Mouse (Mus musculus) lung, adult 10 weeks (tissue): ENCODE measurements around the gene Irgm1. TPM values are rescaled to one million over a fixed set of nuclear protein-coding genes. Genes with fewer than 3 reads are reported as not detected.

ENCODE experiments used
- polyA plus RNA-seq: library from polyadenylated mRNA; stranded (reverse); fragments of 350-450 nt; fragmentation: Illumina TruSeq; extraction: RNeasy Lipid Tissue Mini Kit (QIAGEN cat#74804); gene quantifications from one replicate; pipeline ENCODE4 v1.2.3, GENCODE M21; 2014; ENCODE audit warnings: low read depth, low replicate concordance; ENCODE audit not compliant: insufficient read depth

The Irgm1 gene
- 22.6 TPM for polyA plus RNA-seq

DNA sequence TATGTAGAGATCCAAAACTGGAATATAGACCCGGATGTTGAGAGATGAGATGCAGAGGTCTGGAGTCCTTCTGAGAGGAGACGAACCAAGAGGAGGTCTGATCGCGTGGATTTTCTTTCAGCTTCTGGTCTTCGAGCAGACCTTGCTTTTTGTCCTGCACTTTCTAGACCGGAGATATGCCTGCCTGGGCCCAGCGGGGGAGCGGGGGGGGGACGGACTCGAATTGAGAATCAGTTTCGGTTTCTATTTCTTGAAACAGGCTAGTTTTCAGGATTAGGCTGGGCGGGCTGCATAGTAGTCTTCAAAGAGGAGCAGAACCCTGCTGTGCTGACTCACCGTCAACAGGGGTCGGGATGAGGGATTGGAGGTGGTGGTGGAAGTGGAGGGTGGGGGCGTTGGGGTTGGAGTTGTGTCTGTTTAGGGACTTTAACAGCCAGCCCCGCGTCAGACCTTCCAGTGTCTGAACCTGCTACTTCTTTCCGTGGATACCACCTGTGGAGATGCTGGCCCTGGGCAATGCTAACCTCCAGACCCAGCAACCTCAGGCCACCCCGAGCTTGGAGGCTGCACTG is at the start of gene Irgm1:
Gene Irgm1 (minus strand): TSS at position 483 of the 572 bp plus-strand sequence.

GRCm38 (mm10) chr11:48902021-48902420 is 30.5 kb upstream of the Irgm1 start, which contains the start of gene Gm5431:
Gene Gm5431 (minus strand): TSS chr11:48902214.

GRCm38 (mm10) chr11:48825979-48826751 is 45.3 kb downstream of the Irgm1 start, which contains the start of the genes Trim7 and Gm12184:
Gene Trim7 (plus strand): TSS chr11:48826140.
Gene Gm12184 (minus strand): TSS chr11:48826655.

GRCm38 (mm10) chr11:48816800-48817665 is 54.5 kb downstream of the Irgm1 start, which contains the start of gene Trim41:
Gene Trim41 (minus strand): TSS chr11:48817353.

Other genes starting within 250 kb of the Irgm1 start
- 1,079 TPM for gene Rack1, start 71.4 kb downstream of the Irgm1 start, polyA plus RNA-seq
- 15.0 TPM for gene Trim41, start 54.3 kb downstream of the Irgm1 start, polyA plus RNA-seq
- 2.8 TPM for gene Trim7, start 45.5 kb downstream of the Irgm1 start, polyA plus RNA-seq
- gene Gm12184, start 45.0 kb downstream of the Irgm1 start, polyA plus RNA-seq, result 8.9 TPM
- 0.97 TPM for gene Gm5431, start 30.5 kb upstream of the Irgm1 start, polyA plus RNA-seq
- 2.9 TPM for gene Psme2b, start 74.5 kb upstream of the Irgm1 start, polyA plus RNA-seq
- 0.87 TPM for gene Olfr56, start 107.2 kb upstream of the Irgm1 start, polyA plus RNA-seq
- gene 9930111J21Rik1, start 107.7 kb upstream of the Irgm1 start, polyA plus RNA-seq, result 1.6 TPM
- gene Gm12185, start 120.5 kb upstream of the Irgm1 start, polyA plus RNA-seq, result 0.61 TPM
- gene Tgtp1, start 122.5 kb upstream of the Irgm1 start, polyA plus RNA-seq, result 6.5 TPM
- gene 9930111J21Rik2, start 179.6 kb upstream of the Irgm1 start, polyA plus RNA-seq, result 3.5 TPM
- 23.2 TPM for gene Tgtp2, start 192.5 kb upstream of the Irgm1 start, polyA plus RNA-seq
- 39.1 TPM for gene Ifi47, start 204.9 kb upstream of the Irgm1 start, polyA plus RNA-seq
- not detected for gene Olfr1396, start 243.2 kb upstream of the Irgm1 start, polyA plus RNA-seq